Mouse (Mus musculus) testis, adult 2 months (tissue): ENCODE data around the gene Itgb3.

Experiments used
- CTCF ChIP-seq: fragments of 200-500 bp; IDR thresholded peaks from 2 replicates; pipeline ENCODE4 v1.5.1; 2012; ENCODE audit warnings: low read depth, mild to moderate bottlenecking, inconsistent platforms, low read length, moderate library complexity; ENCODE audit not compliant: control insufficient read depth, insufficient read depth, insufficient replicate concordance
- POLR2A ChIP-seq: fragments of 200-500 bp; IDR thresholded peaks from 2 replicates; pipeline ENCODE4 v1.6.1; 2012; ENCODE audit warnings: low read depth, mild to moderate bottlenecking, inconsistent platforms, low read length, moderate library complexity; ENCODE audit not compliant: control insufficient read depth

DNA sequence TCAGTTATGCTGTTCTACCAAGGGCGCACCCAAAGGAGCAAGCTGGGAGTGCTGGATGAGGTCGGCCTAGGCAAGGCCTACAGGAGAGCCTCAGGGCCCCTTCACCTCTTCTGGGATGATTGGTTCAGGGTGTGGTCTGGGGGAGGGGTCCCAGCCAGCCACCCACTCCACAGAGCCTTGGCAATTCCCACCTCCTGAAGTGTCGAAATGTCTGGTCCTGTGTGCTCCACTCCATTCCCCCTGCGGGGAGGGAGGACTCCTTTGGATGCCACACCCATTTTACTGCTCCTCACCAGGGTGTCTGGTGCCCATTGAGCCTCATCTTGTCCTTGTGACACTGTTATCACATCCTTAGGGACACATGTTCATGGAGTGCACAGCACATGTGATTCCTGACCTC is 38.4 kb downstream of the Itgb3 start:
- TF ChIP-seq CTCF (no peak), POLR2A (no peak)
